Mouse (Mus musculus) layer of hippocampus, adult 9-11 months (tissue): ENCODE results near the gene Meis1.

Source experiments
- DNase-seq: peaks from one replicate; pipeline ENCODE4 v3.0.0; 2022

The Meis1 gene

DNA sequence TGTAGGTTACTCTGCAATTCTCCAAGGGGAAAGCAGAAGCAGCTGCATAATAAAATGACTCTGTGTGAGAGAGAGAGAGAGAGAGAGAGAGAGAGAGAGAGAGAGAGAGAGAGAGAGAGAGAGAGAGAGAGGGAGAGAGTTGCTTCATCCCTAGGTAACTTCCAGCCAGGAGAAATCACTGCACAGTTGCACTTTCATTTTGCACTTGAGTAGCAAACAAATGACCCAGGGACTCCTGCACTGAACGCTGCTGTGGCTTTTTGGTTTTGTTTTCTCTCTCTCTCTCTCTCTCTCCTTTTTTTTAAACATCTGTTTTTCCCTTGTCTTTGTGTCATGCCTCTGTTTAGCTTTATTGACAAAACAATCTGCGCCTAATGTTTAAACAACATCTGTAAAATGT, 118.3 kb downstream of the Meis1 start:
- DNase-seq, result no peak

DNA sequence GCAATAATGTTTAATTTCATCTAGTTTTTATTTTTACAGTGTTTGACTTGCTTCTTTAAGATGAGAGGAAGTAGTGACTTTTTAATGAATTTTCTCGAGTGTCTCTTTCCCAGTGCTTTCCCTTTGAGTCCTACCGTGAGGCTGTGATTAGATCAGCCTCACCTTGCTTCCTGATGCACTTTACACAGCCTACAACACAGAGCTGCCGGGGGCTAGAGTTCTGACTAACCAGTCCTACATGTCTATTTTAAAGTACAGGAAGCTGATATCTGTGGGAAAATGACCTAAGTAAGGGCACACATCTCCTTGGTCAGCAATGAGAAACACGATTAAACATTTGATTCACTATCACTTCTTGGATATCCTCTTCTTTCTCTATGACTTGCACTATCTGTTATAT, 119.9 kb downstream of the Meis1 start:
- DNase-seq, result no peak

DNA sequence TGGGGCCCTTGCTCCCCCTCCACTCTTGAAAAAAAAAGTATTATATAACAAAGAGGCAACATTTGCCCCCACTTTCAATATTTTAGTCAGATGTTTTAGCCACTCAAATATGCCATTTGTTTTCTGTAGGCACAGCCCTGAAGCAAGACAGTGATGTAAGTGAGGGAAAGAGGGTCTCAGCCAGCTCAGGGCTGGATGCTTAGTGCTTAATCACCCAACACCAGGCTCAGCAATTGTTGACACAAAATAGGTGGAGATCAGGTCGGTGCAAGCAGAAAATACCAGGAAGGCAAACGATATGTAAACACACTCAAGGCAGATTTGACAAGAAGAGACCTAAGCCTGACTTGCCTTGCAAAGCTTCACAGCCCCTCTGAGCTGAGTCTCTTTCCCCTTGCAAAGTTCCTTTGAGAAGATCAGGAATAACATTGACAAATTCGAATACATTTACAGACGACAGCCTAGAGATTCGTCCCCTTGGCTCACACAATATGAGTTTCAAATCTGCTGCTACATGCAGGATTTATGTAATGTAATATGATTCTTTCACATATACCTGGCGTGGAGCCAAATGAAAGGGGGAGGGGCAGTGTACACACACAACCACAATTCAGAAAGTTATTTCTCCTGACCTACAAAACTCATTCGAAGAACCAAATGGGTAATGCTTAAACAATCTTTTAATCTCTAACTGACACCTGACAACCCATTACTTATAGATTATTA, 120.7 kb downstream of the Meis1 start:
- DNase-seq, result no peak

DNA sequence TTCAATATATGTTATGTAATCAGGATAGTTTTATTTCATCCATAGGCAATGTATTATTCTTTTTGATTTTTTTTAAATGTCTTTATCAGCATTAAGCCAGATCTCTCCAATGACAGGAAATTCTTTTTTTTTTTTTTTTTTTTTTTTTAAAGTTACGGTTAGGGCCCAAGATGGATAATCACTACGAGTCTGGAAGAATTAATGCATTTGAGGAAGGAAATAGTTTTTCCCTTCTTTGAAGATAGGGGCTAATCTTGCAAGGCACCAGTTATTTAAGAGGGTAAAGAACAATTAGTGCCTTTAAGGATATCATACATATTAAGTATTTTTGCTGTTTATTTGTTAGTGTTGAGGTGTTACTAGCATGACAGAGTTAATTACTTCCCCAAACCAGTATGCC, 121.5 kb downstream of the Meis1 start:
- DNase-seq, result no peak

DNA sequence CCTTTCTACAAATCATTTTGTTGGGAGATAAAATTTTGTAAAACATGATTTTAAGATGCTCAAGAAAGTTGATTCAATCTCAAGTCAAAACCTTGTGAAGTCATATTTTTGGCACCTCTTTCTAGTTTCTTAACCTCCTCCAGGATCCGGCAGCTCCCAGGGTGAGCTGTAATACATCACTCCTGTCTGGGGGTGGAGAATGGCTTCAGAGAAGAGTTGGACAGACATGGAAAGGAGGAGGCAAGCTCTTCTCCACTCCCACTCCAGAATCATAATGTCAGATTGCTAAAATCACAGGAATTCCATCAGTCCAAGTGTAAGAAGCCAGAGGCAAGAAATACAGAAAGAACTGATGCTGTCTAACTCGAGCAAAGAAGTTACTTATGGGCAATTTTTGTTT, 126.3 kb downstream of the Meis1 start:
- no peak for DNase-seq

DNA sequence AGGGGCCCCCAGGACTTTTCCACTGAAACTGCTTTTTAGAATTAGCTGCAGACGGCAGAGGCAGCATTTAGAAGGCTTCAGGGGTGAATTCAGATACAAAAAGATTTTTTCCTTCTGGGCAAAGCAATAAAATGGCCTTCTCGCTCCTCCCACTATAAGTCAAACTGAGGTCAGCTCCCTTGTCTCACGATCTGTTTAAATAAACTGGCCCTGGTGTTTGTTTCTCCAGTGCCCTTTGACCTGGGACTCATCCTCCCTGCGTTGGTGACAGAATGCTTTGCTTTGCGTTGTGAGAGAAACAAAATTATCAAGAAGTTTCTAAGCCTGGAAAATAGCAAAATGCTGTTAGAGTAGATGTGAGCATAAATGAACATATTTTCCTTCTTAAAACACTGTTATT, 129.6 kb downstream of the Meis1 start:
- DNase-seq, result no peak

DNA sequence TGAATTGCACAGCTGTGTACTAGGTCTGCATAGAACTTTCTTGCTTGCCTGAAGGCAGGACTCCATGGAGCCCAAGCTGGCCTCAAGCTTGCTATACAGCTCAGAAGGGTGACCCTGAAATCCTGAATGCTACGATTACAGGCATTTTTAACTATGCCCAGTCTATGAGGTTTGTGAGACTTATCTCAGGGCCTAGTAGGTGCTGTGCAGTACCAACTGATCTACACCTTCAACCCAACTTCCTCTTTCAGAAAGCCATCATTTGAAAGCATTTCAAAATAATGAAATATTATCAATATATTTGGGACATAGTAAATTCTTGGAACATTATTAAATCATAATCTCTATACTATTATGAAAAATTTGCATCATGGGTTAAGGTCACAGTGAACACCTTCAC, 130.1 kb downstream of the Meis1 start:
- DNase-seq, result no peak

DNA sequence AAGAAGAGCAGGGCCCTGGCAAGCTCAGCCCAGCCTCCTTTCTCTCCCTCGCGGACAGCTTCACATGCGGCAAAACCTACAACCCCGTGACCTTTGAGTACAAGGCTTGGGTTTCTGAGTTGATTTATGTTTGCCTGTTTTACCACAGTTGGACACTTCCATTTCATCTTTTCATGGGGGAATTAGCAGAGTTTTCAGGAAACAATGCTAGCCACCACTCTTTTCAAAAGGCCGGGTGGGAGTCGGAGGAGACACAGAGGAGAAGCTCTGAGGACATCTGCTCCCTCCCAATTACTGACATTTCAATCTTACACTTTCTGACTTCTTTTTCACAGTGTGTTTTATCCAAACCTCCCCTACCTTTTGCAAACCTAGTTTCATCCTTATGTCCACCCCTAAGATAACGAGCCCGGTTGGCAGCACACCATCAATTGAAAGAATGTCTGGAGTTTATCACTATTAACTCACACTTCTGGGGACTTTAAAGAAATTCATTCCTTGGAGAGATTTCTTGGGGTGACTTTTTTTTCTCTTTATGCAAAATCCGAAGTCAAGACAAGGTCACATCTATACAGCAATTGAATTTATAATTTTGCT, 133.0 kb downstream of the Meis1 start:
- no peak for DNase-seq

DNA sequence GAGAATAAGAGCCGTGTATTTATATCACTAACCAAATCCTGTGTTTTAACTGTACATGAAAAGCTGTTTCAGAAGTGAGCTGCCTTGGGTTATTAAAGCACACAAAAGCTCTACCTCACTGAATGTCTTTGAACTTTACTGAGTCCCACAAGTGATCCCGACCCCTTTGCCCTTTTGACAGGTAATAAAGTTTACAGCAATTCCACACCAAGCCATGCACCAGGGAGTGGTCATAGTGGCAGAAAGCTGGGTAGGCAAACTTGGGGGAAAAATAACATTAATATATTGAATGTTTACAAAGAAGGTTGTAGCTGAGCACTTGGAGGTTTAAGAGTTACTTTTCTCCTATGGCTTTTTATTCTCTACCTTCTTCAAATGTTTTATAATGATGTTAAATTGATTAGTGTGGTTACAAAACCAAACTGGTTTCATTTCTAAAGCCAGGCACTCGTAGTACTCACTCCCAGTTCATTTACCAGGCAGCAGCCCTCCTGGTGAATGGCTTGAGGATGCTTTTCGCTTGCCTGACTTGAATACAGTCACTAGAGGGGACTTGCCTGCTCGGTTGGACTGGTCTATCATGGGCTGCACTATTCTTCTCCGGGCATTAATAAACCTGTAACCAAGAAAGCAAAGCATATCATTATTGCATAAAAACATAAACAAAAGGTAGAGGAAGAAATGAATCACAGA, 133.6 kb downstream of the Meis1 start:
- no peak for DNase-seq

DNA sequence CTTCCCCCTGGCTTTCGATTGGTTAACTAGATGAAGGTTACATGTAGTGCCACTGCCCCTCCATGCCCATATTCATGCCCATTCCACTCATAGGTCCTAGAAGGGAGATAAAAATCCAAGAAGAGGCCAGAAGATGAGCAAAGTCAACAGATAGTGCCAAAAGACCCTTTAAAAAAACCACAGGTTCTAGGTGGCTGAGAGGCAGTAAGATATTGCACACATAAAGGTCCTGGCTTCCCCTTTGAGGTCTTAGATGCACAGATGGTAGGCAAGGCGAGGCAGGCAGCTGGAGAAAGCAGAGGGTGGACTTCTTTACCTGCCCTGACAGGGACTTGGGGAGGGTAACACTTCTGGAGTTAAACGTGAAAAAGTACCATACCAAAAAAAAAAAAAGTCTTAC, 134.8 kb downstream of the Meis1 start:
- no peak for DNase-seq

DNA sequence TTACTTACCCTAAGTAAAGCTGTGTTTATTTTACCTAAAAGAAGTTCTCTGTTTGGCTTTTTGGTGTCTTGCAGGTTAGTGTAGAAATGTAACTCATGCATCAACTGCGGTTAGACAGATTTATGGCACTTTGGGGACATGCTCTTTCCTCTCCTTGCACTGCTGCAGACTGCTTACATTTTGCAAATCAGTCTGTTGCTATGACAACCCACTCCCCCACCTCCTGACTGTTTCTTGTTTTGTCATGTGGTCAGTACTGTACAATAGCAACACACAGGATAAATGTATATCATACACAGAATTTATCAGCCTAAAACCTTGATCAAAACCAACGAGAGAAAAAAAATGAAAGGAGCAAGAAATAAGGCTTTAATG, 135.3 kb downstream of the Meis1 start:
- no peak for DNase-seq

DNA sequence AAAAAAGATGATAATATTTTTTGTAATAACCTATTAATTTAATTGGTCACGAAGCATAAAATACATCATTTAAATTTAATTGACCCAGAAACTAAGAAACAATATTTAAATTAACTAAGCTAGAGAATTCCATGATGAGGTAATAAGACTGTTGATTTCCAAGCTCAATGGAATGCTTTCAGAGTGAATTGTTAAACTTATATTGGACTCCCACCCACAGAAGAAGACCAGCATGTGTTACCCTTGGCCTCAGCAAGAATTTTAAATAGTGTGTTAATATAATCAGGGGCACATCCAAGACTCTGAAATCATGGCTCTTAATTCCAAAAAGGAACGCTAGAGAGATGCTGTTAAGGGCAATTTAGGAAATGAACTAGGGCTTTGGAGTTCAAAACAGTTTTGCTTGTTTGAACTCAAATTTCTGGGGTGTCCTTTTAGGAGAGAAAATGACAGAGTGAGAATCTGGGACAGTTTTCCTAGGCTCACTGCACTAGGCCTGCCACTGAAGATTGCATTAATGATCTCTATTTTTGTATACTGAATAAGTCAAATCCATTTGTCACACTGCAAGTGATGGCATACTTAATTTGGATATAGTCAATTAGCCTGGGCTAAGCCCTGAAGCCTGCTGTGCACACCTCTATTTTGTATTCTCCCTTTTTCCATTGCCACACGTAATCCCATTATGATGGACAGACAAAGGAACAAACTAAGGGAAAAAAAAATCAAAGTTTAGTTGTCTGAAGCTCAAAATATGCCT, 135.9 kb downstream of the Meis1 start:
- no peak for DNase-seq

DNA sequence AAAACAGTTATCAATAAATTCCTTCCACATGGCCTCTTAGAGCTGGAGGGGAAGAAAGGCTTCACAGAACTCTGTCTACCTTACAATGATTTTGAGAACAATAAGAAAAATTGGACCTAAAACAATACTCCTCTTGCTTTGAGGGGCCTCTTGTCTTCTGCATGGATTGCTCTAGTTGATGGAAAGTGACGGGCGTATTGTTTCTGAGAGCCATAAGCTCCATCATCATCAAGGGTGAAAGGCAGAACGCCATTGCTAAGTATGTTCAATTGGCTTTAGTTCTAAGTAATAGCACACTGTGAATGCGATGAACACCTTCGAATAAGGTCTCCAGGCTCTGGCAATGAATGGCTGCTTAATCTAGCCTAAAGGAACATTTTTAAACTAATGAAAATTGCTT, 136.5 kb downstream of the Meis1 start:
- DNase-seq, result no peak

DNA sequence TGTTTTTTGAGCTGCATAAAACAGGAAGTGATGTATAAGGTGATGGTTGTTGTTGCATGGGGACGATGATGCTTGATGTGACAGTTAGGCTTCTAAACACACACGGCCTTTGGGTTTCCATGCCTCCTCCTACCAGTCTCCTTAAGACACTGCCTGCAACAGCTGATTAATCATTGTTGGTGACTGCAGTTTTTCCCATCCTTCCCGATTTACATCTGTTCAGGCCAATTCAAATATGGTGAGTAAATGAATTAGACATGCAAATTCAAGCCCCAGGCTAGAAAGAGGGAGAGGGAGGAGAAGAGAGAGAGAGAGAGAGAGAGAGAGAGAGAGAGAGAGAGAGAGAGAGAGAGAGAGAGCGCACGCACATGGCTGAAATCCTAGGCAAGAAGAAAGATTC, 138.0 kb downstream of the Meis1 start:
- DNase-seq, result no peak

DNA sequence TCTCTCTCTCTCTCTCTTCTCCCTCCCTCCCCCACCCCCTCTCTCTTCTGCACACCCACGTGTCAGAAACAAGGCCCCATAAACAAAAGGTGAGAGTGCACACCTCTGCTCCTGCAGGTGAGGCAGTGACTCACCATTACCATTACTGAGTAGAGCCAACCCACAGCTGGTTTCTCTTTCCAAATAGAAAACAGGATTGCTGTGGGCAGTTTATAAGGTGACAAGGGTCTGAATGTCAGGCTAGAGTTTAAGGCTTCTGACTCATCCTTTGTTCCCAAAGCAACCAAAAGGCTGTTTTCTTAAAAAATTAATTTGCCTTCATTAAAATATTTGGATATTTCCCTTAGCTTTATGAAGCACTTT, 139.3 kb downstream of the Meis1 start:
- DNase-seq, result no peak

DNA sequence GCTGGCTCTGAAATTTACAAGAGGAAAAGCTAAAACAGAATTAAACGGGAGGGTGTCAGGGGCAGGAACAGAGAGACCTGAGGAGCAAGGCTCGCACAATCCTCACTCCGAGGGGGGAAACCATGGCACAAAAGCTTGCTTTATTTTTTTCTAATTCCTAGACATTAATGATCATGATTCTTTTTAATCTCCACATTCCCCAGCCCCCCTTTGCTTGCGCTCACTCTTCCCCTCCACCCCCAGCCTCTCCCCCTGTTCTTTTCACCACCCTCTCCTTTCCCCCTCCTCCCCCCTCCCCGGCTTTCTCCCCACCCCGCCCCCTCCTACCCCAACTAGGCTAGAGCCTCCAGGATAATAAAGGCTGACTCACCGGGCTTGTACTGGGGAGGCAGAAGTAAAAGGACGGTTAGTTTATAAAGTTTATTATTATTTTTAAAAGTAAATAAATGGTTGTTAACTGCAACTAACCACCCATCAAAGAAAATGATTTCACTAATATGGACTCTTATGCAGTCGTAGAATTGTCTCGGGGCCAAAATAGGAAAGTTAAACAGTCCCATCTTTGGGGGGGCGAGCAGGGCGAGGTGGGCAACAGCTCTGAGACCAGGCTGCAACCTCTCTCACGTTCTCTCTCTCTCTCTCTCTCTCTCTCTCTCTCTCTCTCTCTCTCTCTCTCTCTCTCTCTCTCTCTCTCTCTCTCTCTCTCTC, 139.9 kb downstream of the Meis1 start:
- DNase-seq, result no peak

DNA sequence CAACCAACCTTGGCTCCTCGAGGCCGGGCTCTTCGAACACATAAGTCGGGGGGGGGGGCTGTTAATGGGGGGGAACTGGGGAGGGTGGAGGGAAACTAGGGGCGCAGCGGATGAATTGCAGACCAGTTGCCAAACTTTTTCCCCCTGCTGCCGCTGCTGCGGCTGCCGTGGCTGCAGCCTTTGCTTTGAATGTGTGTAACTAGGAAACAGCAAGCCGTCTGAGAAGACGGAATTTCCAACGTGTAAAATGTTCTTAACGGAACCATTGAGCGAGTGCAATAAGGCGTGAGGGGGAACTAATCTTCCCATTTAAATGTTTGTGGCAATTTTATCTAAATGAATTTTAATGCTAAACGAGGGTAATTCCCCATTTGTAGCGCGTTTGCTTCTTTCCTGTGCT, 140.8 kb downstream of the Meis1 start:
- DNase-seq, result no peak

DNA sequence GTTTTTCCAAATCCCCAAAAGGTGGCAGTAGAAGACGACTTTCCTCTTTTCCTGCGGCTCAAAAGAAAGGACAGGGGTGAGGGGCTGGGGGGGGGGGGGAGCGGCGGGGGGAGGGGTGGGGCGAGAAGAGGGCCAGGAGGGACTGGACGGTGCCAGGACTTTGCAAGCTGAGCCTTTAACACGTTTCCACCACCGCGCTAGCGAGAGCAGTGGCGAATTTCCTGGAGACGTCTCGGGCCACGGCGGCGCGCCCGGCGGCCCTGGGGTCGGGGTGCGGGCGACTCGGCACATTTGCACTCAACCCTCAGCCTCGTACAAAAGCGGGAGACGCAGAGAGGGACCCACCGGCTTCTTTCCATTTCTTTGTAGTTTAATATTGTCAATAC, 141.2 kb downstream of the Meis1 start:
- no peak for DNase-seq

DNA sequence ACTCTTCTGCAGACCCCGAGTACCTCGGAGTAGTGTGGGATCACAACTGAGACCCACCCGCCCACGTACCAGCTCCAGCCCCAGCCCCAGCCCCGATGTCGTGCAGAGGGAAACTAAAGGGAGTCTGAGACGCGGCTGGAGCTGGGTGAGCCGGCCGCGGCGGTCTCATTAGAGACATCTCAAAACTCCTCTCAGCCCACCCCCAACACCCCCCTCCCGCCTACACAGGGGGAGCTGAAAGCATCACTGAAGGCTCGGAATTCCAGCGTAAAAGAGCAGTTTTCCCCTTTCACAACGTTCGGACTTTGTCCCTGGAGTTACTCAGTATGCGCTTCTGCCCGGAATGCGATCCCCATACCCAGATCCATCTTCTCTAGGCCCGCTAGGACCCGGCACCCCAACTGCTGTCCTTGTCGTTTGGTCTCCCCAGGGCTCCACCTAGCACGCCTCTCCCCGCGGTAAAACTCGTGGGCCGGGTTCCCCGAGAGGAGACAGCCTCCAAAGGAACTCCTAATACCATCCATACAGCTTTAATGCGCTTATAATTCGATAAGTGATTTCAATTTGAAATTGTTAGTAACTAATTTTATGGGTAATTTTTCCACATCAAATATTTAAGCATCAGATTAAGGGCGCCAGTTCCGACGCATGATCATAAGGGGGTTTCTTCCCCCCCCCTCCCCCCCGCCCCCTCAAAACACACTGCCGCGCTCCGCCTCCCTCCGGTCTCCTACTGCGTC, 141.7 kb downstream of the Meis1 start:
- DNase-seq, result no peak

DNA sequence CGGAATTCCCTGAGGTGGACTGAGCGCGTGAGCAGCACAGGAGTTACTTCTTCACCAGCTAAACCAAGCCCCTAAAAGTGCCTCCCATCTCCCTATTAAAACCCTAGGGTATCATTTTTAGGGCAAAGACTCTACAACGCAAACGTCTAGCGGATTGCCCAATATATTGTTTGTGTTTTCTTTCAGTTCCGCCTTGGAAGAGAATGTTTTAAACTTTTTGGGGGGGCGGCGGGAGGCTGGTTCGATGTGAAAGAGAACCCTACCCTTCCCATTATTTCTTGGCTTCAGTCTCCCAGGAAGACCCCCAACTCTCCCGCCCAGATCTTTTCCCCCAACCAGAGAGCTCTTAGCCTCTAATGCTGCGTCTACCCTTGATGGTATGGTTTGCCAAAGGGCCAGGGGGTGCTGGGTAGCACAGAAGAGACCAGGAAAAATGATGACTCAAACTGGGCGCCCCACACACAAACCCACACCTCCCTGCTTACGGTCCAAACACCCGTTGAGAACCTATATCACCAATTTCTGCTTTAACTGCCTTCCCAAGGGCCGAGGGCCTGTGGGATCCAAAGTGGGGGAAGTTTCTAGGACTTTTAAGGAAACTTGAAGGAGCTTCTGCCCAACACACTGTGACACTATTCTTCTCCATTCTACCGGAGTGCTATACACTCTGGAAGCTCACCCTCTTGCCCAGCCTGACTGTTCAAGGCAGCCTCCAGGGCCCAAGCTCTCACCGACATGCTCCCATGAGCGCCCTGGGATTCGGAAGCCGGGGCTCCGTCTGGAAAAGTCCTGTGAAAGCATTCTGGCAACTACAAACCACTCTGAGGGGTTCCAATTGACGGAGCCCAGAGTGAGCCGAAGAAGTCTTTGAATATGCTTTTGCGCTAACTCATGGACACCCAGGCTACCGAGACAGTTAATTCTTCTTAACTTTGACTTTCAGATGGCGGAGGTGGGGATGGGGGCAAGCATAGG, 142.6 kb downstream of the Meis1 start:
- no peak for DNase-seq
